Mouse (Mus musculus) stomach, postnatal 0 days (tissue): ENCODE data around the gene Wdtc1. TPM values are rescaled to one million over a fixed set of nuclear protein-coding genes. Genes with fewer than 3 reads are reported as not detected.
A peak's percentile ranks its signal among the peaks of the same experiment; 100 is the strongest.

Source experiments
- ATAC-seq: fragments of 200-750 bp; cut with Nextera tagmentation; 2 replicates; pipeline ENCODE4 v1.8.0; 2017; ENCODE audit not compliant: low FRiP score, low TSS enrichment
- DNase-seq: peaks from one replicate; pipeline ENCODE4 v3.0.0-alpha.2; 2016; ENCODE audit warnings: low spot score
- H3K27ac ChIP-seq: fragments of 300-500 bp; sonication (generic); replicated peaks from 2 replicates; pipeline ENCODE4 v1.5.1; 2014; ENCODE audit warnings: mild to moderate bottlenecking, control low read depth
- H3K27me3 ChIP-seq: fragments of 300-500 bp; sonication (generic); 2 replicates; pipeline ENCODE4 v1.6.1; 2014; ENCODE audit warnings: low read length; ENCODE audit not compliant: control insufficient read depth, insufficient read depth
- H3K36me3 ChIP-seq: fragments of 300-500 bp; sonication (generic); 2 replicates; pipeline ENCODE4 v1.6.1; 2014; ENCODE audit warnings: low read length, mixed read lengths; ENCODE audit not compliant: control insufficient read depth, insufficient read depth
- H3K4me1 ChIP-seq: fragments of 300-500 bp; sonication (generic); replicated peaks from 2 replicates; pipeline ENCODE4 v1.6.1; 2014; ENCODE audit warnings: antibody characterized with exemption; ENCODE audit not compliant: control insufficient read depth, insufficient read depth
- H3K4me2 ChIP-seq: fragments of 300-500 bp; sonication (generic); replicated peaks from 2 replicates; pipeline ENCODE4 v1.6.1; 2014; ENCODE audit warnings: low read depth, mild to moderate bottlenecking, control low read depth, moderate library complexity
- H3K4me3 ChIP-seq: fragments of 300-500 bp; sonication (generic); 2 replicates; pipeline ENCODE4 v1.5.1; 2014; ENCODE audit warnings: low read depth, low read length, control low read depth
- H3K9ac ChIP-seq: fragments of 300-500 bp; sonication (generic); 2 replicates; pipeline ENCODE4 v1.6.1; 2014; ENCODE audit warnings: mild to moderate bottlenecking, low read length, control low read depth, mixed read lengths
- H3K9me3 ChIP-seq: fragments of 300-500 bp; sonication (generic); 2 replicates; pipeline ENCODE4 v1.6.1; 2016; ENCODE audit warnings: low read length; ENCODE audit not compliant: control insufficient read depth
- CTCF ChIP-seq: IDR thresholded peaks from 2 replicates; pipeline ENCODE4 v1.5.1; 2016; ENCODE audit warnings: antibody characterized with exemption, low read depth, mild to moderate bottlenecking, moderate library complexity
- EP300 ChIP-seq: optimal IDR thresholded peaks from 2 replicates; pipeline ENCODE3; 2016; ENCODE audit warnings: antibody characterized with exemption
- WGBS: fragments of 180-500 bp; shearing (Covaris S2); extraction: QIAGEN DNeasy Blood & Tissue Kit; methylation state at CpG from one replicate; pipeline ENCODE4 v1.1.7; 2014; 5-methylcytosine and 5-hydroxymethylcytosine counted together
- polyA plus RNA-seq: library from polyadenylated mRNA; unstranded; fragments of >200 nt; fragmentation: Nextera tagmentation; extraction: Ambion mirVana; gene quantifications from 2 replicates; pipeline ENCODE4 v1.2.1, GENCODE M21; 2015

The Wdtc1 gene
- polyA plus RNA-seq, 1 experiment from 2014 or later = 6.2 TPM

GRCm38 (mm10) chr4:133286476-133287077 lies 66.7 kb downstream of the Wdtc1 start:
- 77% methylated on average over 4 of the region's 4 CpGs for WGBS
- Histone ChIP-seq H3K9ac (no peak overlapping the region), H3K4me3 (no peak overlapping the region), H3K27me3 (no peaks in the 10 kb centered on the region), H3K4me2 (no peak overlapping the region), H3K4me1 (no peaks in the 10 kb centered on the region), H3K36me3 (no peaks in the 10 kb centered on the region), H3K9me3 (no peaks in the 10 kb centered on the region), H3K27ac (no peak overlapping the region)
- no peak for DNase-seq
- ATAC-seq = no peak
- TF ChIP-seq CTCF (no peak), EP300 (no peak)

DNA sequence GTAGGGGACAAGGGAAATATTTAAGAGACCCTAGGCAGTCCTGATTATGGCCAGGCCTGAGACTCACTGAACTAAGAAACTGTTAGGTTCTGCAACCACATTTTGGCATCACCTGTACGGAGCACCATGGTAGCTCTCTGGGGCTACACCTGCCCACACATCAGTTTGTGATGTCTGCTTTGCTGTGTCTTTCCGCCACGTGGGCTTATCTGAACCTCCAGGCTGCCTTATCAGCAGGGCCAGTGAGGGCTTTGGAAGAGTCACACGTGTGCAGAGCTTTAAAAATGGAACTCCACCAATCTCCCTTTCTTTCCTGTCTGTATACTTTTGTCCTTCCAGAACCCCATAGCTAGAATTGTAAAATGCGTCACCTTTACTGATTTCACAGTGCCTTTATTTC lies 67.3 kb downstream of the Wdtc1 start:
- H3K4me3 ChIP-seq = no peak overlapping the region
- H3K27me3 ChIP-seq = no peaks in the 10 kb centered on the region
- H3K4me1 ChIP-seq = no peaks in the 10 kb centered on the region
- DNase-seq (no peak), ATAC-seq (no peak)
- no peak overlapping the region for H3K27ac ChIP-seq
- 61% methylated on average over 5 of the region's 5 CpGs for WGBS
- H3K4me2 ChIP-seq = no peak overlapping the region
- no peak for TF ChIP-seq EP300
- no peak for TF ChIP-seq CTCF
- H3K36me3 ChIP-seq = no peaks in the 10 kb centered on the region
- H3K9me3 ChIP-seq = no peaks in the 10 kb centered on the region
- no peak overlapping the region for H3K9ac ChIP-seq

DNA sequence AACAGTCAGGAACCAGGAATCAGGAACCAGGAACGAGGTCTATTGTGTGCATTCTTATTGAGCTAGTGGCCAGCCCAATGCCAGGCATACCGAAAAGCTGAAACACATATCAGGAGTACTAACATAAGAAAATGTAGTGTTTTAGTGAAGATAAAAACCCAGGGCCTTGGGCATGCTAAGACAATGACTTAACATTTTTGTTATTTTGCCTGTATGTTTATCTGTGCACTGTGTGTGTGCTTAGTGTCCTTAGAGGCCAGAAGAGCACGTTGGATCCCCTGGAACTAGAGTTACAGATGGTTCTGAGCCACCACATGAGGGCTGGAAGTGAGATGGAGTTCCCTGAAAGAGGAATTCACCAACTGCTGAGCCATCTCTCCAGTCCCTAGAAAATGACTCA lies 68.0 kb downstream of the Wdtc1 start:
- TF ChIP-seq EP300 (no peak), CTCF (no peak)
- no peaks in the 10 kb centered on the region for H3K4me1 ChIP-seq
- DNase-seq = no peak

DNA sequence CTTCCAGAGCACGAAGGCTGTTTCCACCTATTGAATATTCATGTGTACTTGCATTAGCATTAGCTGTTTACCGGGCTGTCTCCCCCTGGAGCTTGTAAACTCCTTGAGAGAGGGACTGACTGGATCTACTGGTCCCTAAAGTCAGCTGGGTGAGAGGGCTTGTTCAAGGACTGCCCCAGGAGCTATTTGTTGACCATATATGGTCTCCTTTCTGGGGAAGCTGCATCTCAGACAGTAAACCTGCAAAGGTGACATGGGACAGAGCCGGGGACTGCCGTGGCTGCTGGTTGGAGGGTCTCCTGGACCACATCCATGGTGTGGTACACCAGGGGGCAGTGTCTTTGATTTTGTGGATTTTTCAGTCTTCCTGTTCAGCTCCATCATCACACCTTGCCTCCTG lies 70.6 kb downstream of the Wdtc1 start:
- no peak for DNase-seq
- TF ChIP-seq CTCF (peak; percentile 5; the same call in 1 of the 2 replicates), EP300 (no peak)
- 29% methylated on average over 4 of the region's 4 CpGs for WGBS
- H3K4me2 ChIP-seq = no peak overlapping the region
- no peak overlapping the region for H3K9ac ChIP-seq
- no peaks in the 10 kb centered on the region for H3K27me3 ChIP-seq
- no peaks in the 10 kb centered on the region; the same call in 1 of the 2 replicates for H3K4me1 ChIP-seq
- H3K4me3 ChIP-seq = no peak overlapping the region
- H3K27ac ChIP-seq = peak overlapping the region; percentile 41; the same call in 1 of the 2 replicates
- no peaks in the 10 kb centered on the region for H3K36me3 ChIP-seq
- no peaks in the 10 kb centered on the region for H3K9me3 ChIP-seq
- 0 out of 2 replicates have a peak, but pooled peaks have one; percentile 28 for ATAC-seq

More for the DNA sequence above, 68.0 kb downstream of the Wdtc1 start:
- Histone ChIP-seq H3K4me3 (no peak overlapping the region), H3K27ac (no peak overlapping the region), H3K27me3 (no peaks in the 10 kb centered on the region), H3K9ac (0 out of 2 replicates have a peak overlapping the region, but pooled peaks have one; percentile 23), H3K9me3 (no peaks in the 10 kb centered on the region), H3K4me2 (no peak overlapping the region), H3K36me3 (no peaks in the 10 kb centered on the region)
- 76% methylated on average over 3 of the region's 3 CpGs for WGBS
- ATAC-seq = no peak

DNA sequence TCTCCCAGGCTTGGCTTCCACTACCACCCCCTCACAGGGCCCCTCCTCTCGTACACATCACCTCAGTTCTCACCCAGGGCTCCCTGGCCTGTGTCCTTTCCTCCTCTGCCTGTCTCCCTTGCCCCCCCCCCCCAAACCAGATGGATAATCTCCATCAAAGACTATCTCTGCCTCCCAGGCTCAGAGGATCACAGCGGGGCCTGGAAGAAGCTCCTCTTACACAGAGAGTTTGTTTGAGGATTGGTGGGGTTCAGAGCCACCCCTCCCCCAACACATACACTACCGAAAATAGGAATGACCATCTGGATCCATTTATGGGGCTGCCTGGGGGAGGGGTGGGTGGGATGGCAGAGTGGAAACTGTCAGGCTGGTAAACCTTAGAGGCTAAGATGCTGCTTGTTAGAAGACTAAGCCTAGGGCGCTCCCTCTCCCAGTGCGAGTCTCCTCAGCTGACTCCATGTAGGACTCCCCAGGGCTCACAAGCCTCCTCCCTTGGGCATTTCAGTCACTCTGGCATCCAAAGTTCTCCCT lies 71.3 kb downstream of the Wdtc1 start:
- no peaks in the 10 kb centered on the region; the same call in 1 of the 2 replicates for H3K4me1 ChIP-seq
- no peak overlapping the region for H3K9ac ChIP-seq
- H3K36me3 ChIP-seq = no peaks in the 10 kb centered on the region
- TF ChIP-seq CTCF (no peak), EP300 (no peak)
- DNase-seq (no peak), ATAC-seq (no peak; the same call in 1 of the 2 replicates)
- no peaks in the 10 kb centered on the region for H3K9me3 ChIP-seq
- no peaks in the 10 kb centered on the region for H3K27me3 ChIP-seq
- H3K4me2 ChIP-seq = no peak overlapping the region
- peak overlapping the region; percentile 61 for H3K27ac ChIP-seq
- no peak overlapping the region for H3K4me3 ChIP-seq
- WGBS = 24% methylated on average over 5 of the region's 5 CpGs

DNA sequence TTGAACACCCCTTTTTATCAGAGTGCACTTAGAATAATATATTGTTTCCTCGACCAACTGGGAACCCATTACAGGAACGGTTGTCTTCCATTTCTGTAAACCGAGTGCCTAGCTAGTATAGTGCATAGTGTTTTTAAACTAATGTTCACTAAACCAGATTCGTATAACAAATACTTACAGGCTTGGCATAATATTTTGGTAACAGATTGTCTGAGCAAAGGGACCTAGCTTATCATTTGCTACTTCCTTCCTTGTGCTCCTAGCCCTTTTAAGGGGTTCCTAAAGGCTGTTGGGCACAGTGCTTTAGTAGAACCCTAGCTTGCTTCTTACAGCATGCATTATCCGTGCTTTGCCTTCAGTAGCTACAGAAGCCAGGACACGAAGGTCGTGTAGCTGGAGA lies 71.8 kb downstream of the Wdtc1 start:
- no peak overlapping the region for H3K4me2 ChIP-seq
- H3K36me3 ChIP-seq = no peaks in the 10 kb centered on the region
- H3K9me3 ChIP-seq = no peaks in the 10 kb centered on the region
- H3K4me3 ChIP-seq = no peak overlapping the region
- TF ChIP-seq CTCF = no peak
- TF ChIP-seq EP300 = no peak
- DNase-seq = no peak
- 38% methylated on average over 7 of the region's 7 CpGs for WGBS
- H3K27ac ChIP-seq = peak overlapping the region; percentile 61
- H3K9ac ChIP-seq = no peak overlapping the region
- no peaks in the 10 kb centered on the region; the same call in none of the 2 replicates for H3K4me1 ChIP-seq
- H3K27me3 ChIP-seq = no peaks in the 10 kb centered on the region
- ATAC-seq = no peak
